Mouse (Mus musculus) heart, embryonic 13.5 days (tissue): ENCODE measurements at regions not wholly inside any gene's neighbourhood (a gene's known extent, or its start where the extent isn't known, plus 50 kb on each side); places are given as distances from the start of the nearest gene placed in this dataset.

Source experiments
- ATAC-seq: fragments of 200-750 bp; cut with Nextera tagmentation; 2 replicates; pipeline ENCODE4 v1.8.0; 2017; ENCODE audit warnings: moderate TSS enrichment; ENCODE audit not compliant: insufficient number of reproducible peaks, low FRiP score, low TSS enrichment; ENCODE audit errors: extremely low read depth
- H3K27ac ChIP-seq: fragments of 300-500 bp; sonication (generic); replicated peaks from 2 replicates; pipeline ENCODE4 v1.5.1; 2015; ENCODE audit warnings: moderate library complexity, mild to moderate bottlenecking, inconsistent platforms
- H3K27me3 ChIP-seq: fragments of 300-500 bp; sonication (generic); replicated peaks from 2 replicates; pipeline ENCODE4 v1.6.1; 2015; ENCODE audit warnings: mild to moderate bottlenecking, inconsistent platforms
- H3K36me3 ChIP-seq: fragments of 300-500 bp; sonication (generic); 2 replicates; pipeline ENCODE4 v1.6.1; 2015; ENCODE audit warnings: mild to moderate bottlenecking, inconsistent platforms
- H3K4me1 ChIP-seq: fragments of 300-500 bp; sonication (generic); 2 replicates; pipeline ENCODE4 v1.6.1; 2015; ENCODE audit warnings: inconsistent platforms
- H3K4me2 ChIP-seq: fragments of 300-500 bp; sonication (generic); 2 replicates; pipeline ENCODE4 v1.6.1; 2015; ENCODE audit warnings: inconsistent platforms, mild to moderate bottlenecking, moderate library complexity
- H3K4me3 ChIP-seq: fragments of 300-500 bp; sonication (generic); 2 replicates; pipeline ENCODE4 v1.5.1; 2015; ENCODE audit warnings: moderate library complexity, mild to moderate bottlenecking, inconsistent platforms
- H3K9ac ChIP-seq: fragments of 300-500 bp; sonication (generic); 2 replicates; pipeline ENCODE4 v1.6.1; 2015; ENCODE audit warnings: inconsistent platforms, mild to moderate bottlenecking, moderate library complexity
- H3K9me3 ChIP-seq: fragments of 300-500 bp; sonication (generic); 2 replicates; pipeline ENCODE4 v1.6.1; 2016; ENCODE audit warnings: inconsistent platforms
- WGBS: fragments of 180-500 bp; shearing (Covaris S2); methylation state at CpG from one replicate; pipeline ENCODE4 v1.1.7; 2015; ENCODE audit warnings: mixed read lengths; 5-methylcytosine and 5-hydroxymethylcytosine counted together

DNA sequence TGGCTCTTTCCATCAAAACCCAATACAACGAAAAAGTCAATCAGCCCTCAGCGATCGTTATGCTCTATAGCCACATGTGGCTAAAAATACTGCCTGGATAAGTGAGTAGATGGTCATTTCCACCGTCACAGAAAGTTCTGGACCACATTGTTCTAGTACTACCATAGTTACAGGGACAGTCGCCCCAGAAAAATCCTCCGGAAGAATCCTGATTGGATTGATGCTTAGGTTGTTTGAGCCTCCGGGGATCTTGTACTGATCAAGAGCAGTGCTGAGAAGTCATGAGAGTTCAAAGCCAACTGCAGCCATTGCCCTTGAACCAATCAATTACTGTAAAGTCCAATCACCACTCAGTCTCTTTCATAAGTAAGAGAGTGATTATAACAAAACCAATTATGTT is 56.0 kb upstream of the Pax6 start:
- no peaks in the 10 kb centered on the region; the same call in 1 of the 2 replicates for H3K27me3 ChIP-seq
- H3K9me3 ChIP-seq: no peaks in the 10 kb centered on the region
- no peak for ATAC-seq
- WGBS: 35% methylated on average over 7 of the region's 7 CpGs
- H3K4me2 ChIP-seq: peak overlapping the region; percentile 63
- H3K27ac ChIP-seq: no peak overlapping the region
- H3K9ac ChIP-seq: peak overlapping the region; percentile 8
- H3K36me3 ChIP-seq: no peaks in the 10 kb centered on the region
- H3K4me3 ChIP-seq: peak overlapping the region; percentile 36
- H3K4me1 ChIP-seq: peaks cover 15% of the 10 kb centered on the region

DNA sequence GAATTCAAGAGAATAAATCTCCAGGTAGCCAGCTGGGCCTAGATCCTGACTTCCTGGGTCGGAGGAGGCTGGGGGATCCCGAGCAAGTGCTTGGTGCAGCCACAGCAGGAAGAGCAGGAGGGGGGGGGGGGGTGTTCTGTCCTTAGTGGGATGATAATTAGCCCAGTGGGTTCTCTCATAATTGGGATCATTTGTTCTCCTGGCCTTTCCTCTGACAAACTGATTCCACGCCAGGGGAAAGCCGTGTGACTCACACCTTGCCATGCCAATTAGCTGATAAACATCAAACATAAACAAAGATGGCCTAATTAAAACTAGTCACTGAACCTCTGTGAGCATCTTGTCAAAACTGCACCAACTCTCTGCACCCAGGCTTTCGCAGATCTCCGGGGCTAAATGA is 55.5 kb upstream of the Pax6 start:
- no peaks in the 10 kb centered on the region for H3K36me3 ChIP-seq
- H3K4me1 ChIP-seq: peaks cover 15% of the 10 kb centered on the region
- no peak overlapping the region for H3K4me3 ChIP-seq
- H3K27me3 ChIP-seq: no peaks in the 10 kb centered on the region; the same call in 1 of the 2 replicates
- no peak overlapping the region for H3K4me2 ChIP-seq
- no peak for ATAC-seq
- no peak overlapping the region for H3K9ac ChIP-seq
- no peak overlapping the region for H3K27ac ChIP-seq
- WGBS: 64% methylated on average over 6 of the region's 6 CpGs
- H3K9me3 ChIP-seq: no peaks in the 10 kb centered on the region

DNA sequence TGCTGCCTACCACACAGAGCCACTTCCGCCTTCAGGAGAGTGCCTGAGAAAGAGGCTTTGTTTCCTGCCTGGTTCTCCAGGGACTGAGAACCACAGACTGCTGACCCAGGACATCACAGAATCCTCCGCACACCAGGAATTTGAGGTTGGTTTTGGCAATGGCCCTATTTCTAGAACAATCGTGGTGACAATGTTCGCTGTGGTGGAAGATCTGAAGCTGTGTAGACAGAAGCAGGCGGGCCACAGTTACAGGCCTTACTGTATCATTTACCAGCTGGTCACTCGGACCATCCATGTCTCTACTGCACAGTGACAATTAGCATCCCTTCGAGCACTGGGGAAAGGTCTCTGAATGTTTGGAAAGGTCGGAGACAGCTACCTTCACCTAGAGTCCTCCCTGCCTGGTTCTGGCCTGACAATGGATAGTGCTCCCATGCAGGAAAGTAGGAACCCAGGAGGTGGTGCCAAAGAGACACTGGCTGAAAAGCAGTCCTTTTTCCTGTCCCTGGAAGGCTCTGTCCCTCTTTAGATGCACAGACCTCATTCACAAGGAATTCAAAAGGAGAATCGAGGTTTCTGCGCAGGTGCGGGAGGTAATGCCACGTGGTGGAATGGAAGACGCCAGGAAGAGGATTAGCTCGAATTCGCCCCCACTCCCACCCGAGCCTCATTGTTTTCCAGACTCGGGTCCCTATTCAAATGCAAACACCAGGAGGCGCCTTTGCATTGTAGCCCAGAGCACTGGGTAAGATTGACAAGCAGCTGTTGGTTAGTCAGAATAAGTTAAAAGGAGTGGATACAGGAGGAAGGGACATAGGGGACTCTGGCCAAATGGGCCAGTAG is 52.6 kb upstream of the Pax6 start:
- H3K4me1 ChIP-seq: peaks cover 15% of the 10 kb centered on the region
- peak overlapping the region; percentile 66 for H3K4me2 ChIP-seq
- no peak overlapping the region for H3K27ac ChIP-seq
- WGBS: 24% methylated on average over 18 of the region's 18 CpGs
- peak overlapping the region; percentile 42 for H3K4me3 ChIP-seq
- no peaks in the 10 kb centered on the region; the same call in 1 of the 2 replicates for H3K27me3 ChIP-seq
- no peaks in the 10 kb centered on the region for H3K36me3 ChIP-seq
- H3K9ac ChIP-seq: peak overlapping the region; percentile 57; the same call in 1 of the 2 replicates
- H3K9me3 ChIP-seq: no peaks in the 10 kb centered on the region
- ATAC-seq: no peak
